Mouse (Mus musculus) liver, embryonic 14.5 days (tissue): ENCODE measurements at regions not wholly inside any gene's neighbourhood (a gene's known extent, or its start where the extent isn't known, plus 50 kb on each side); places are given as distances from the start of the nearest gene placed in this dataset. TPM values are rescaled to one million over a fixed set of nuclear protein-coding genes. Genes with fewer than 3 reads are reported as not detected.

Experiments
- ATAC-seq: fragments of 200-750 bp; cut with Nextera tagmentation; 2 replicates; pipeline ENCODE4 v1.8.0; 2017; ENCODE audit warnings: moderate number of reproducible peaks, mild to moderate bottlenecking, moderate library complexity; ENCODE audit not compliant: insufficient read depth
- DNase-seq, 3 experiments: peaks; one replicate each; pipeline ENCODE4 v3.0.0-alpha.2; 2012 to 2013; ENCODE audit warnings: low read depth in 3 of 3, low spot score in 3 of 3
- H3K27ac ChIP-seq: fragments of 300-500 bp; sonication (generic); 2 replicates; pipeline ENCODE4 v1.5.1; 2014; ENCODE audit warnings: moderate library complexity, mild to moderate bottlenecking, control low read depth, inconsistent platforms
- H3K27me3 ChIP-seq: fragments of 300-500 bp; sonication (generic); 2 replicates; pipeline ENCODE4 v1.6.1; 2014; ENCODE audit warnings: mild to moderate bottlenecking, low read length, moderate library complexity; ENCODE audit not compliant: control insufficient read depth, insufficient read depth
- H3K36me3 ChIP-seq: fragments of 300-500 bp; sonication (generic); replicated peaks from 2 replicates; pipeline ENCODE4 v1.6.1; 2014; ENCODE audit warnings: low read depth; ENCODE audit not compliant: control insufficient read depth, insufficient read depth
- H3K4me1 ChIP-seq, 2 experiments: fragments of 200-500 bp in 1 of 2; fragments of 300-500 bp in 1 of 2; sonication (generic) in 1 of 2; replicated peaks; 2 replicates each; pipeline ENCODE4 v1.6.1; 2012 to 2014; ENCODE audit warnings: antibody characterized with exemption in 1 of 2, inconsistent platforms in 1 of 2, low read length in 1 of 2; ENCODE audit not compliant: control insufficient read depth in 2 of 2, insufficient read depth in 2 of 2
- H3K4me2 ChIP-seq: fragments of 300-500 bp; sonication (generic); 2 replicates; pipeline ENCODE4 v1.6.1; 2014; ENCODE audit warnings: low read depth, mild to moderate bottlenecking, control low read depth, moderate library complexity
- H3K4me3 ChIP-seq, 2 experiments: fragments of 200-500 bp in 1 of 2; fragments of 300-500 bp in 1 of 2; sonication (generic) in 1 of 2; 2 replicates each; pipeline ENCODE4 v1.5.1; 2012 to 2014; ENCODE audit warnings: low read depth in 2 of 2, low read length in 2 of 2, mild to moderate bottlenecking in 2 of 2, control low read depth in 1 of 2, inconsistent platforms in 1 of 2, moderate library complexity in 1 of 2; ENCODE audit not compliant: insufficient read depth in 1 of 2
- H3K9ac ChIP-seq: fragments of 300-500 bp; sonication (generic); replicated peaks from 2 replicates; pipeline ENCODE4 v1.6.1; 2014; ENCODE audit warnings: mild to moderate bottlenecking, control low read depth, moderate library complexity
- H3K9me3 ChIP-seq: fragments of 300-500 bp; sonication (generic); 2 replicates; pipeline ENCODE4 v1.6.1; 2016; ENCODE audit warnings: low read length, mixed read lengths; ENCODE audit not compliant: control insufficient read depth
- CTCF ChIP-seq: IDR thresholded peaks from 2 replicates; pipeline ENCODE4 v1.5.1; 2016; ENCODE audit warnings: antibody characterized with exemption, low read depth, control low read depth
- EP300 ChIP-seq: IDR thresholded peaks from 2 replicates; pipeline ENCODE4 v1.6.1; 2016; ENCODE audit warnings: antibody characterized with exemption, low read depth
- WGBS: fragments of 180-500 bp; shearing (Covaris S2); extraction: QIAGEN DNeasy Blood & Tissue Kit; methylation state at CpG from one replicate; pipeline ENCODE4 v1.1.7; 2014; ENCODE audit not compliant: insufficient replicate concordance; 5-methylcytosine and 5-hydroxymethylcytosine counted together
- microRNA-seq: library from miRNA; unstranded; fragments of <30 nt; microRNA quantifications from one replicate; pipeline ENCODE4, GENCODE M21; 2016

DNA sequence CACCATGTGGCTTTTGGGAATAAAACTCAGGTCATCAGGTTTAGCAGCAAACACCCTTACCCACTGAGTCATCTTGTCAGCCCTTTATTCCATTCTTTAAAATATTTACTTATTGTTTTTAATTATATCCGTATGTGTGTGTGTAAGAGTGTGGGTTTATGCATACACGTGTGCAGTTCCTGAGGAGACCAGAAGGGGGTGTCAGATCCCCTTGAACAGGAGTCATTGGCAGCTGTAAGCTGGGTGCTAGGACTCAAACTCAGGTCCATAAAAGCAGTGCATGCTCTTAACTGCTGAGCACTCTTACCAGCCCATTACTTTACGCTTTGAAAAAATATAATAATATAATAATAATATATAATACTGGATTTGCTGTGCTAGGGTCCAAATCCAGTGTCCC lies 54.6 kb upstream of the Smim23 start:
- H3K27ac ChIP-seq: no peak overlapping the region
- 83% methylated on average over 3 of the region's 3 CpGs for WGBS
- no peak for TF ChIP-seq EP300
- TF ChIP-seq CTCF: no peak

More for the DNA sequence above, 54.6 kb upstream of the Smim23 start:
- Histone ChIP-seq H3K4me1 (no peaks in the 10 kb centered on the region), H3K9ac (no peak overlapping the region), H3K36me3 (no peaks in the 10 kb centered on the region), H3K27me3 (no peaks in the 10 kb centered on the region), H3K9me3 (peaks cover 3% of the 10 kb centered on the region; the same call in 1 of the 2 replicates), H3K4me2 (no peak overlapping the region), H3K4me3 (no peak overlapping the region)
- ATAC-seq: no peak
- DNase-seq: no peak

Small RNAs in the stretch of these regions (microRNA-seq; reads per million reads assigned to microRNA genes)
- gene Gm26052: not detected
